Mouse (Mus musculus): ENCODE results near the gene Prg3.

Gene Prg3

DNA sequence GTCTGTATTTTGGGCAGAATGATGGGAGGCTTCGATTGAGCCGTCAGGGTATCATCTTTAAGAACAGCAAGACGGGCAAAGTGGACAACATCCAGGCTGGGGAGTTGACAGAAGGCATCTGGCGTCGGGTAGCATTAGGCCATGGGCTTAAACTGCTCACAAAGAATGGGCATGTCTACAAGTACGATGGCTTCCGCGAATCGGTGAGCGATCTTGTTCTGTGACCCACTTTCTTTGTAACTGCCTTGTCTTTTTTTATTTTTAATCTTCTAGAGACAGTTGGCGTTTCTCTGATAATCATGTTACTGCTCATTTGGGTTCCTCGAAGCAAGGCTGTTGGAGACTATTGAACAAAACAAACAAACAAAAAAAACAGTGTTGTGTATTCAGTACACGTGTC is 50.3 kb downstream of the Prg3 start:
- no peak for DNase-seq (ENCODE audit: low spot score in 2 of 2)
